Mouse (Mus musculus): ENCODE data around the gene Gys1. TPM values are rescaled to one million over a fixed set of nuclear protein-coding genes. Genes with fewer than 3 reads are reported as not detected.

Gys1 gene
- polyA plus RNA-seq, 1 experiment from 2014 or later, result 23.2 TPM

- Histone ChIP-seq H3K27me3 (peaks cover 68% of the 10 kb centered on the region), H3K9ac (no peak within 1 kb of the TSS), H3K36me3 (peaks cover 54% of the 10 kb centered on the region), H3K4me3 (no peak within 1 kb of the TSS), H3K9me3 (no peaks in the 10 kb centered on the region), H3K27ac (no peak within 1 kb of the TSS), H3K4me2 (no peak within 1 kb of the TSS), H3K4me1 (replicated peaks) (peaks cover 5% of the 10 kb centered on the region)
- 59% methylated on average over 6 of the region's 6 CpGs for WGBS
- no peak for ATAC-seq (ENCODE audit: low FRiP score)
These were observed 14.1 kb upstream of the Gys1 start, which contains the start of gene Lhb for GRCm38 (mm10) chr7:45420615-45420919. Gene Lhb (plus strand): TSS chr7:45420820.

GRCm38 (mm10) chr7:45421194-45421593 lies 13.4 kb upstream of the Gys1 start:
- peaks cover 62% of the 10 kb centered on the region for H3K27me3 ChIP-seq
- no peak overlapping the region for H3K9ac ChIP-seq
- 93% methylated on average over 14 of the region's 14 CpGs for WGBS
- H3K4me2 ChIP-seq, result no peak overlapping the region
- H3K9me3 ChIP-seq, result no peaks in the 10 kb centered on the region
- ATAC-seq (ENCODE audit: low FRiP score), result no peak
- H3K4me3 ChIP-seq, result no peak overlapping the region
- no peak overlapping the region for H3K27ac ChIP-seq
- H3K36me3 ChIP-seq, result peaks cover 59% of the 10 kb centered on the region
- peaks cover 3% of the 10 kb centered on the region; the same call in 1 of the 2 replicates for H3K4me1 ChIP-seq (replicated peaks)

DNA sequence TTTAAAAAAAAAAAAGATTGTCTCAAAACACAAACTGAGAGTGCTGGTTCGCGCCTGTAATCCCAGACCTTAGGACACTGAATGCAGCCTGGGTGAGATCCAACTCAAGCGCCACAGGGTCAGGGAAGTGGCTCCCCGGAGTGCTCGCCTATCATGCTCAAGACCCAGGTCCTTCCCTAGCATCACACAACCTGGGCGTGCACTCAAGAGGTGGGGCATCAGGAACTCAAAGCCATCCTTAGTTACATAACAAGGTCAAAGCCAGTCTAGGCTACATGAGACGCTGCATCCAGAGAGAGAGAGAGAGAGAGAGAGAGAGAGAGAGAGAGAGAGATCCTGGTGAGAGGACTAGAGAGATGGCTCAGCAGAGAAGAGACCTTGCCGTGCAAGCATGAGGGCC lies 8.1 kb upstream of the Gys1 start:
- H3K27ac ChIP-seq, result no peak overlapping the region
- no peak overlapping the region for H3K4me2 ChIP-seq
- no peak overlapping the region for H3K9ac ChIP-seq
- H3K4me3 ChIP-seq, result no peak overlapping the region
- WGBS, result 93% methylated on average over 8 of the region's 8 CpGs
- H3K27me3 ChIP-seq, result peaks cover 8% of the 10 kb centered on the region
- H3K36me3 ChIP-seq, result peaks cover 98% of the 10 kb centered on the region
- H3K9me3 ChIP-seq, result no peaks in the 10 kb centered on the region
- 0 out of 2 replicates have a peak, but pooled peaks cover 3% of the 10 kb centered on the region for H3K4me1 ChIP-seq (replicated peaks)
- ATAC-seq (ENCODE audit: low FRiP score), result no peak

DNA sequence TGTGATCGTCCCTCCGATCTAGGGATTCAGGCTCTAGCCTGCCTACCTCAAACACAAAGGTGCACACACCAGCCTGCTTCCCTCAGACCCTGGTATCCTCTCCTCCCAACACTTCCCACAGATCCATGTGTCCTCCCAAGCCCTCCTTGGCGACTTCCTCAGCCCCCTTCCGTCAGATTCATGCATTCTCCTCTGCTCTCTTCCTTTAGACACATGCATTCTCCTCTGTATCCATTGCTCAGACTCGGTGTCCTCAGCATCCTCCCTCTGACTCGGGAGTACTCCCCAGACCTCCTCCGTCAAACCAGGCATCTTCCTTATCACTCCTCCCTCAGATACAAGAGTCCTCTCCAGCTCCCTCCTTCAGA lies 825 bp upstream of the Gys1 start:
- WGBS, result under 1% methylated on average over 7 of the region's 7 CpGs
- peaks cover 56% of the 10 kb centered on the region for H3K4me1 ChIP-seq (replicated peaks)
- H3K4me2 ChIP-seq, result peak overlapping the region; percentile 97
- peak overlapping the region; percentile 75 for H3K4me3 ChIP-seq
- no peaks in the 10 kb centered on the region for H3K9me3 ChIP-seq
- H3K27me3 ChIP-seq, result no peaks in the 10 kb centered on the region
- no peak for ATAC-seq (ENCODE audit: low FRiP score)
- peak overlapping the region; percentile 90 for H3K27ac ChIP-seq
- peaks cover 32% of the 10 kb centered on the region for H3K36me3 ChIP-seq
- peak overlapping the region; percentile 89 for H3K9ac ChIP-seq

GRCm38 (mm10) chr7:45435038-45435437 lies 394 bp downstream of the Gys1 start:
- Histone ChIP-seq H3K27ac (peak overlapping the region; percentile 56), H3K4me3 (peak overlapping the region; percentile 75), H3K36me3 (peaks cover 29% of the 10 kb centered on the region), H3K4me1 (replicated peaks) (peaks cover 56% of the 10 kb centered on the region), H3K27me3 (no peaks in the 10 kb centered on the region), H3K4me2 (peak overlapping the region; percentile 69), H3K9me3 (no peaks in the 10 kb centered on the region), H3K9ac (peak overlapping the region; percentile 79)
- 3% methylated on average over 16 of the region's 16 CpGs for whole genome bisulfite sequencing
- peak; percentile 26 for ATAC-seq (ENCODE audit: low FRiP score)

DNA sequence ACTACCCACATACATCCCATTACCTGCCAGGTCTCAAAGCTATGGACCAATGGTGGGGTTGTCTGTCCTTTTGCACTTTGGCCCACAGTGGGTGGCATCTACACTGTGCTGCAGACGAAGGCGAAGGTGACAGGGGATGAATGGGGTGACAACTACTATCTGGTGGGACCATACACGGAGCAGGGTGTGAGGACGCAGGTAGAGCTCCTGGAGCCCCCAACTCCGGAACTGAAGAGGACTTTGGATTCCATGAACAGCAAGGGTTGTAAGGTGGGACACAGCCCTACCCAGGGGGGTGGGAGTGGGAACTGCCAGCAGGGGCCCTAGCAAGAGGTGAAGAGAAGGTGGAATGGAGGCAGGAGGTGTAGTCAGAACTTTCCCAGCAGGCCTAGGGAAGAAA lies 1.8 kb downstream of the Gys1 start:
- Histone ChIP-seq H3K9me3 (no peaks in the 10 kb centered on the region), H3K36me3 (peaks cover 26% of the 10 kb centered on the region), H3K27ac (no peak overlapping the region), H3K4me3 (no peak overlapping the region), H3K27me3 (no peaks in the 10 kb centered on the region), H3K4me1 (replicated peaks) (peaks cover 54% of the 10 kb centered on the region), H3K9ac (0 out of 2 replicates have a peak overlapping the region, but pooled peaks have one; percentile 79), H3K4me2 (peak overlapping the region; percentile 69; the same call in 1 of the 2 replicates)
- ATAC-seq (ENCODE audit: low FRiP score), result no peak
- WGBS, result 92% methylated on average over 5 of the region's 5 CpGs

DNA sequence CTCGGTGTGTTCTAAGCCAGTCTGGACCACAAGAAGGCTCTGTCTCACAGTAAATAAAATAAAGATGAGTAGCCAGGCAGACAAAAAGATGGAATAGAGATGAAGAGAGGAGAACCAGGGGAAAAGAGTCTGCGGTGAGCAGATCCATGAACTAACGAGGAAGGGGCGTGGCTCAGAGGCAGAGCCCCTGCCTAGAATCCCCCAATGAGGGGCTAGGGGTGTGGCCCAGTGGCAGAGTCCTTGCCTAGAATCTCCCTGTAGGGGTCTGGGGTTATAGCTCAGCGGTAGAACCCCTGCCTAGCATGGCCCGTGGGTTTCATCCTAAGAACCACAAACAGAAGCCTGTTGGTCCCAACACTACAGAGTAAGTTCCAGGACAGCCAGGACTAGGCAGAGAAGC lies 2.4 kb downstream of the Gys1 start:
- whole genome bisulfite sequencing, result 34% methylated on average over 6 of the region's 6 CpGs
- no peak overlapping the region for H3K9ac ChIP-seq
- no peaks in the 10 kb centered on the region for H3K27me3 ChIP-seq
- H3K27ac ChIP-seq, result no peak overlapping the region
- H3K4me3 ChIP-seq, result no peak overlapping the region
- peaks cover 50% of the 10 kb centered on the region for H3K4me1 ChIP-seq (replicated peaks)
- H3K4me2 ChIP-seq, result no peak overlapping the region
- no peak for ATAC-seq (ENCODE audit: low FRiP score)
- peaks cover 24% of the 10 kb centered on the region for H3K36me3 ChIP-seq
- H3K9me3 ChIP-seq, result no peaks in the 10 kb centered on the region

GRCm38 (mm10) chr7:45437521-45438276 lies 3.1 kb downstream of the Gys1 start, which contains the start of gene Ruvbl2:
Gene Ruvbl2 (minus strand): TSS chr7:45438096.
- Histone ChIP-seq H3K9me3 (no peaks in the 10 kb centered on the region), H3K36me3 (peaks cover 30% of the 10 kb centered on the region), H3K9ac (peak within 1 kb of the TSS; percentile 35; the same call in 1 of the 2 replicates), H3K27me3 (no peaks in the 10 kb centered on the region), H3K27ac (no peak within 1 kb of the TSS), H3K4me1 (replicated peaks) (peaks cover 44% of the 10 kb centered on the region), H3K4me2 (peak within 1 kb of the TSS; percentile 13; the same call in 1 of the 2 replicates), H3K4me3 (peak within 1 kb of the TSS; percentile 7; the same call in 1 of the 2 replicates)
- WGBS, result 25% methylated on average over 19 of the region's 19 CpGs
- ATAC-seq (ENCODE audit: low FRiP score), result no peak

- Histone ChIP-seq H3K36me3 (peaks cover 73% of the 10 kb centered on the region), H3K9me3 (no peaks in the 10 kb centered on the region), H3K9ac (no peak overlapping the region), H3K4me2 (no peak overlapping the region), H3K27me3 (no peaks in the 10 kb centered on the region), H3K4me3 (no peak overlapping the region), H3K4me1 (replicated peaks) (no peaks in the 10 kb centered on the region), H3K27ac (no peak overlapping the region)
- 91% methylated on average over 22 of the region's 22 CpGs for WGBS
- no peak for ATAC-seq (ENCODE audit: low FRiP score)
These were observed 9.1 kb downstream of the Gys1 start for GRCm38 (mm10) chr7:45443526-45444420.

GRCm38 (mm10) chr7:45446589-45446988 lies 11.9 kb downstream of the Gys1 start:
- Histone ChIP-seq H3K4me1 (replicated peaks) (no peaks in the 10 kb centered on the region), H3K4me2 (no peak overlapping the region), H3K36me3 (peaks cover 64% of the 10 kb centered on the region), H3K27me3 (no peaks in the 10 kb centered on the region), H3K9ac (no peak overlapping the region), H3K27ac (no peak overlapping the region), H3K9me3 (no peaks in the 10 kb centered on the region), H3K4me3 (no peak overlapping the region)
- ATAC-seq (ENCODE audit: low FRiP score), result no peak

GRCm38 (mm10) chr7:45447325-45447990 lies 12.8 kb downstream of the Gys1 start:
- Histone ChIP-seq H3K9me3 (no peaks in the 10 kb centered on the region), H3K4me1 (replicated peaks) (no peaks in the 10 kb centered on the region), H3K4me3 (no peak overlapping the region), H3K9ac (no peak overlapping the region), H3K27me3 (no peaks in the 10 kb centered on the region), H3K36me3 (peaks cover 65% of the 10 kb centered on the region), H3K4me2 (no peak overlapping the region), H3K27ac (no peak overlapping the region)
- WGBS, result 33% methylated on average over 11 of the region's 11 CpGs
- ATAC-seq (ENCODE audit: low FRiP score), result no peak

DNA sequence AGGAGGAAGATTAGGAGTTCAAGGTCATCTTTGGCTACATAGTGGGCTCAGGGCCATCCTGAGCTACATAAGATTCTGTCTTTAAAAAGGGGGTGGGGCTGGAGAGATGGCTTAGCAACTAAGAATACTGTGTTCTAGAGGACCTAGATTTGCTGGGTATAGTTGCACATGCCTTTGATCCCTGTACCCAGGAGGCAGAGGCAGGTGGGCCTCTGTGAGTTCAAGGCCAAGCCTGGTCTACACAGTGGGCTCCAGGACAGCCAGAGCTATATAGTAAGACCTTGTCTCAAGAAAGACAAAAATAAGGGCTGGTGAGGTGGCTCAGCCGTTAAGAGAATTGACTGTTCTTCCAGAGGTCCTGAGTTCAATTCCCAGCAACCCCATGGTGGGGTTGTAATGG lies 15.3 kb downstream of the Gys1 start:
- no peaks in the 10 kb centered on the region for H3K9me3 ChIP-seq
- ATAC-seq (ENCODE audit: low FRiP score), result no peak
- H3K36me3 ChIP-seq, result peaks cover 59% of the 10 kb centered on the region
- no peak overlapping the region for H3K9ac ChIP-seq
- H3K4me3 ChIP-seq, result no peak overlapping the region
- no peaks in the 10 kb centered on the region for H3K4me1 ChIP-seq (replicated peaks)
- H3K4me2 ChIP-seq, result no peak overlapping the region
- H3K27ac ChIP-seq, result no peak overlapping the region
- WGBS, result 90% methylated on average over 1 of the region's 1 CpGs
- H3K27me3 ChIP-seq, result no peaks in the 10 kb centered on the region
